Mouse (Mus musculus) layer of hippocampus, adult 2 months (tissue): ENCODE measurements around the gene Prune2. TPM values are rescaled to one million over a fixed set of nuclear protein-coding genes. Genes with fewer than 3 reads are reported as not detected.
A peak's percentile ranks its signal among the peaks of the same experiment; 100 is the strongest.

Source experiments
- DNase-seq, 2 experiments: peaks; one replicate each; pipeline ENCODE4 v3.0.0; 2022; ENCODE audit warnings: low spot score in 2 of 2
- H3K27ac ChIP-seq: fragments of 200-600 bp; 2 replicates; pipeline ENCODE4 v1.8.1; 2022
- H3K4me3 ChIP-seq: fragments of 200-600 bp; 2 replicates; pipeline ENCODE4 v1.8.1; 2022; ENCODE audit warnings: mild to moderate bottlenecking
- CTCF ChIP-seq: fragments of 200-600 bp; conservative IDR thresholded peaks from 2 replicates; pipeline ENCODE4 v1.8.1; 2022; ENCODE audit warnings: antibody characterized with exemption, mild to moderate bottlenecking, moderate library complexity
- total RNA-seq, 2 experiments: library from RNA; stranded (reverse); gene quantifications; 2 replicates each; pipeline ENCODE4 v1.2.3; 2021

Prune2 gene
- total RNA-seq, 2 experiments from 2014 or later, result 73.5 to 73.9 TPM

- no peak overlapping the region for H3K27ac ChIP-seq
- no peak for TF ChIP-seq CTCF
- H3K4me3 ChIP-seq, result no peak overlapping the region
- no peak for DNase-seq
These were observed 58.6 kb downstream of the Prune2 start for GRCm38 (mm10) chr19:17014337-17015124.

- no peak overlapping the region for H3K27ac ChIP-seq
- TF ChIP-seq CTCF, result no peak
- no peak for DNase-seq
- no peak overlapping the region for H3K4me3 ChIP-seq
These were observed 68.8 kb downstream of the Prune2 start for GRCm38 (mm10) chr19:17024748-17025147.

- peak; percentile 26 to 74 for DNase-seq
- Histone ChIP-seq H3K27ac (no peak overlapping the region), H3K4me3 (no peak overlapping the region)
- TF ChIP-seq CTCF, result peak; percentile 87
These were observed 74.4 kb downstream of the Prune2 start for GRCm38 (mm10) chr19:17030276-17030675.

- Histone ChIP-seq H3K27ac (no peak overlapping the region), H3K4me3 (no peak overlapping the region)
- no peak for DNase-seq
These were observed 76.4 kb downstream of the Prune2 start for GRCm38 (mm10) chr19:17032314-17032713.

GRCm38 (mm10) chr19:17046961-17047360 is 91.0 kb downstream of the Prune2 start:
- no peak for DNase-seq
- no peak overlapping the region for H3K27ac ChIP-seq
- no peak overlapping the region for H3K4me3 ChIP-seq
- no peak for TF ChIP-seq CTCF

More at GRCm38 (mm10) chr19:17032314-17032713, 76.4 kb downstream of the Prune2 start:
- no peak for TF ChIP-seq CTCF

- no peak for TF ChIP-seq CTCF
- Histone ChIP-seq H3K27ac (no peak overlapping the region), H3K4me3 (no peak overlapping the region)
- DNase-seq, result no peak
These were observed 100.0 kb downstream of the Prune2 start for GRCm38 (mm10) chr19:17055892-17056291.

GRCm38 (mm10) chr19:17060106-17060505 is 104.2 kb downstream of the Prune2 start:
- DNase-seq, result no peak
- Histone ChIP-seq H3K27ac (no peak overlapping the region), H3K4me3 (no peak overlapping the region)
- no peak for TF ChIP-seq CTCF

- H3K27ac ChIP-seq, result no peak overlapping the region
- no peak for DNase-seq
- TF ChIP-seq CTCF, result no peak
- no peak overlapping the region for H3K4me3 ChIP-seq
These were observed 108.5 kb downstream of the Prune2 start for GRCm38 (mm10) chr19:17064421-17064820.

GRCm38 (mm10) chr19:17069067-17069466 is 113.1 kb downstream of the Prune2 start:
- no peak overlapping the region for H3K27ac ChIP-seq
- no peak for TF ChIP-seq CTCF
- no peak for DNase-seq
- H3K4me3 ChIP-seq, result no peak overlapping the region

GRCm38 (mm10) chr19:17071205-17071604 is 115.3 kb downstream of the Prune2 start:
- peak; percentile 66 for TF ChIP-seq CTCF
- H3K27ac ChIP-seq, result no peak overlapping the region
- no peak for DNase-seq

GRCm38 (mm10) chr19:17072245-17072644 is 116.3 kb downstream of the Prune2 start:
- TF ChIP-seq CTCF, result no peak

More at GRCm38 (mm10) chr19:17071205-17071604, 115.3 kb downstream of the Prune2 start:
- H3K4me3 ChIP-seq, result no peak overlapping the region

GRCm38 (mm10) chr19:17078643-17079316 is 122.9 kb downstream of the Prune2 start:
- H3K27ac ChIP-seq, result no peak overlapping the region
- no peak for DNase-seq
- no peak overlapping the region for H3K4me3 ChIP-seq
- no peak for TF ChIP-seq CTCF

More at GRCm38 (mm10) chr19:17072245-17072644, 116.3 kb downstream of the Prune2 start:
- DNase-seq, result no peak
- H3K27ac ChIP-seq, result no peak overlapping the region
- no peak overlapping the region for H3K4me3 ChIP-seq

- H3K27ac ChIP-seq, result no peak overlapping the region
- H3K4me3 ChIP-seq, result no peak overlapping the region
- no peak for TF ChIP-seq CTCF
- DNase-seq, result no peak
These were observed 125.5 kb downstream of the Prune2 start for GRCm38 (mm10) chr19:17081382-17081781.
